Mouse (Mus musculus): ENCODE measurements around the gene Gm39653. TPM values are rescaled to one million over a fixed set of nuclear protein-coding genes. Genes with fewer than 3 reads are reported as not detected.

Gene Gm39653
- not detected for total RNA-seq (2023)

DNA sequence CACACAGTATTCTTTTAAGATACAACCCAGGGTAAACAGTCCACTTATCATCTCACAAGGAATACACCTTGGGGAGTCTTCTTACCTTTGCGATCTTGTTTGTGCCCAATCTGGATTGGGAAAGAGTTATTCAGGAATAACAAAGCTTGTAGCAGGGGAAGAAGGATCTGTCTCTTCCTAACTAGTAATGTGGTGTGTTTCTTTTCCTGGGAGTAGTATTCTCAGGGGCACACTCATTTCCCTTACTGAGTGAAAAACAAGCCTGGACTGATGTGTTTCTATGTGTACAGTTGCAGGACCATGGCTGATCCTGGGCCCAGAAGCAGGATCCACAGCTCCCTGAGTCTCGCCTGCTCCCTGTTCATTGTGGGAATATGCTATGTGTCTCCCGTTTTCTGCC is at the start of gene Gm39653:
Gene Gm39653 (plus strand): TSS at position 301 of the 400 bp plus-strand sequence.

Other genes with a start within 250 kb of the Gm39653 start
- not detected for gene Adam23, start 170.1 kb upstream of the Gm39653 start, total RNA-seq (2023)
- gene Dytn, start 71.0 kb downstream of the Gm39653 start, total RNA-seq (2023): not detected
- gene Mdh1b, start 114.3 kb downstream of the Gm39653 start, total RNA-seq (2023): not detected
- gene Fastkd2, start 114.6 kb downstream of the Gm39653 start, total RNA-seq (2023): 1 to 10 TPM; 6.5 to 7.4 TPM
- not detected for gene 4933402D24Rik, start 153.3 kb downstream of the Gm39653 start, total RNA-seq (2023)

Measured in neutrophil, adult 59 days (primary cell).